Mouse (Mus musculus) stomach, postnatal 0 days (tissue): ENCODE measurements around the gene Vax1.

Experiments used
- CTCF ChIP-seq: IDR thresholded peaks from 2 replicates; pipeline ENCODE4 v1.5.1; 2016; ENCODE audit warnings: antibody characterized with exemption, low read depth, mild to moderate bottlenecking, moderate library complexity
- EP300 ChIP-seq: optimal IDR thresholded peaks from 2 replicates; pipeline ENCODE3; 2016; ENCODE audit warnings: antibody characterized with exemption

DNA sequence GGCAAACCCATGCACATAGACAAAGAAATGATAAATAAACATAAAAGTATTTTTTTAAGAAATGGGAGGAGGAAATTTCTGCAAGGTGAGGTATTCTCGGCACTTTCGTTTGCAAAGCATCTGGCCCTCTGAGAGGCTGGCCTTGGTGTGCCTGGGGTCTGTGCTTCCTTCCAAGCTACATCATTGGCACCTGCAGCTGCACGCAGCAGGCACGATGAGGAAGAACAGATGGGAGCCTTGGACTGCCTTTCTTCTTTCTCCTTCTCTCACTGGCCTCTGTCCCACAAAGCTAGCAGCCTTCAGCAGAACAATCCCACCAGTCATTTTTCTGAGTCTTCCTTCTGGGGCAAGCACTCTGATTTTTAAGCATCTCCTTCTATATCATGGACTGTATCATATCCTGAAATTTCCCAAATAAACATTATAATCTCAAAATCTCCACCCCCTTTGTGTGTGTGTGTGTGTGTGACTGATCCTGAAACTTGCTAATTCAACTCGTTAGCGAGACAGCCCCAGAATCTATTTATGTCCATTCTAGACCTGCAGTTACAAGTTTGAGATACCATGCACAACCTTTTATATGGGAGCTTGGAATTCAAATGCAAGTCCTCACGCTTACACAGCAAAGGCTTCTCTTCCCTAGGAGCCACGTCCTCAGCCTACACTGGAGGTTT, 41.2 kb downstream of the Vax1 start:
- TF ChIP-seq CTCF (no peak), EP300 (no peak)
